Mouse (Mus musculus): ENCODE measurements around the gene Gtf2a2. TPM values are rescaled to one million over a fixed set of nuclear protein-coding genes. Genes with fewer than 3 reads are reported as not detected.

Gene Gtf2a2
- 203 and 205 TPM in 2 replicates for polyA plus RNA-seq (2015; fragmentation: Nextera tagmentation; extraction: Ambion mirVana)

- ATAC-seq (ENCODE audit: low FRiP score): peak; percentile 98
- H3K27ac ChIP-seq: peak within 1 kb of the TSS; percentile 95
- H3K4me1 ChIP-seq (replicated peaks): peaks cover 21% of the 10 kb centered on the region
- H3K9me3 ChIP-seq: no peaks in the 10 kb centered on the region
- H3K4me3 ChIP-seq: peak within 1 kb of the TSS; percentile 86
- peak within 1 kb of the TSS; percentile 90 for H3K9ac ChIP-seq
- no peaks in the 10 kb centered on the region for H3K27me3 ChIP-seq
- under 1% methylated on average over 55 of the region's 57 CpGs for WGBS
- H3K36me3 ChIP-seq: peaks cover 30% of the 10 kb centered on the region
- peak within 1 kb of the TSS; percentile 80 for H3K4me2 ChIP-seq
These were observed at the start of gene Gtf2a2 for GRCm38 (mm10) chr9:70012408-70012901. TSS of gene Gtf2a2 (plus strand) at chr9:70012550.

GRCm38 (mm10) chr9:69964370-69964769, 48.0 kb upstream of the Gtf2a2 start:
- H3K27ac ChIP-seq: no peak overlapping the region
- no peak overlapping the region for H3K9ac ChIP-seq
- H3K36me3 ChIP-seq: no peaks in the 10 kb centered on the region
- H3K4me2 ChIP-seq: no peak overlapping the region
- H3K4me1 ChIP-seq (replicated peaks): no peaks in the 10 kb centered on the region
- H3K4me3 ChIP-seq: no peak overlapping the region
- H3K27me3 ChIP-seq: no peaks in the 10 kb centered on the region
- H3K9me3 ChIP-seq: no peaks in the 10 kb centered on the region; the same call in 1 of the 2 replicates
- ATAC-seq (ENCODE audit: low FRiP score): no peak
- WGBS: 87% methylated on average over 3 of the region's 3 CpGs

GRCm38 (mm10) chr9:69985526-69985925, 26.8 kb upstream of the Gtf2a2 start:
- no peaks in the 10 kb centered on the region for H3K9me3 ChIP-seq
- ATAC-seq (ENCODE audit: low FRiP score): no peak
- WGBS: 70% methylated on average over 1 of the region's 1 CpGs

DNA sequence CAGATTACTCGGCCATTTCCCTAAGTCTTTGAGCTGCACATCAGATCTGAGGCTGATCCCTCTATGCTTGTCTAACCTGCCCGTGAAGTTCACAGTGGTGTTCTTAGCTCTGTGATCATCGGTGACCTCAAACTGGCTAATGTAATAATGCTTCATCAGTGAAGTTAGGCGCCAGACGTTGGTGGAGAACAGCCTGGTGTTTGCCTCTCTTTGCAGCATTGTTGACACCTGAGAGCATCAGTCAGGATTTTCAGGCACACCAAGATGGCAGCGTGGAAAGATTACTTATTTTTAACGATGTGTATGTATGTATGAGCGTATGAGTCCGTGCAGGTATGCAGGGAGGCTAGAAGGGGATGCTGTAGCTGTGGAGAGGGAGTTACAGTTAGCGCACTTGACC, 26.3 kb upstream of the Gtf2a2 start:
- ATAC-seq (ENCODE audit: low FRiP score): no peak
- Histone ChIP-seq H3K9me3 (no peaks in the 10 kb centered on the region), H3K4me2 (no peak overlapping the region), H3K9ac (no peak overlapping the region), H3K27ac (no peak overlapping the region), H3K27me3 (no peaks in the 10 kb centered on the region), H3K36me3 (no peaks in the 10 kb centered on the region), H3K4me1 (replicated peaks) (peaks cover 8% of the 10 kb centered on the region), H3K4me3 (no peak overlapping the region)
- WGBS: 88% methylated on average over 10 of the region's 10 CpGs

More at GRCm38 (mm10) chr9:69985526-69985925, 26.8 kb upstream of the Gtf2a2 start:
- H3K27me3 ChIP-seq: no peaks in the 10 kb centered on the region
- no peak overlapping the region for H3K4me2 ChIP-seq
- no peak overlapping the region for H3K4me3 ChIP-seq
- no peak overlapping the region for H3K9ac ChIP-seq
- H3K36me3 ChIP-seq: no peaks in the 10 kb centered on the region
- H3K4me1 ChIP-seq (replicated peaks): peaks cover 3% of the 10 kb centered on the region
- H3K27ac ChIP-seq: no peak overlapping the region

- Histone ChIP-seq H3K9me3 (no peaks in the 10 kb centered on the region), H3K4me2 (no peak overlapping the region), H3K4me1 (replicated peaks) (peaks cover 13% of the 10 kb centered on the region), H3K4me3 (no peak overlapping the region), H3K27me3 (no peaks in the 10 kb centered on the region), H3K27ac (no peak overlapping the region), H3K36me3 (no peaks in the 10 kb centered on the region), H3K9ac (no peak overlapping the region)
- WGBS: 88% methylated on average over 5 of the region's 5 CpGs
- no peak for ATAC-seq (ENCODE audit: low FRiP score)
These were observed 25.8 kb upstream of the Gtf2a2 start for GRCm38 (mm10) chr9:69986571-69986970.

DNA sequence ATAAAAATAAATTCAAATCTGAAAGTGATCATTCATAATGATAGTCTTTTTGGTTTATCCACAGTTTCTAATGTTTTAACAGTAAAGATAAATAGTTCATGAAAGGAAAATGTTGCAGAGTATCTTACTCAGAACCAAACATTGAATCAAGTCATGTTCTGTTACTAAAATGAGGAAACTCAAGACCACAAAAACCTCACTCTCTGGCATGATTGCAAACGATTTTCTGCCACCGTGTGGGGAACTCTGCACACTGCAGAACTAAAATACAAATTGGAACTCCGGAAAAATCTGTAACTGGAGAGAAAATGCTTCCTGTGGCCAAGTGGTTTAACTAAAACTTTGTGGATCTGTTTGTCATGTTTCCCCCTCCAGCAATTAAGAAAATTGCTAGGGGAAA, 24.8 kb upstream of the Gtf2a2 start:
- Histone ChIP-seq H3K27ac (no peak overlapping the region), H3K9me3 (no peaks in the 10 kb centered on the region), H3K4me3 (no peak overlapping the region), H3K36me3 (peaks cover 5% of the 10 kb centered on the region; the same call in 1 of the 2 replicates), H3K4me2 (no peak overlapping the region), H3K9ac (no peak overlapping the region), H3K4me1 (replicated peaks) (peaks cover 23% of the 10 kb centered on the region), H3K27me3 (no peaks in the 10 kb centered on the region)
- ATAC-seq (ENCODE audit: low FRiP score): no peak
- 1% methylated on average over 3 of the region's 3 CpGs for WGBS

GRCm38 (mm10) chr9:69988706-69989302, 23.5 kb upstream of the Gtf2a2 start:
- peak; percentile 26; the same call in 1 of the 2 replicates for ATAC-seq (ENCODE audit: low FRiP score)
- Histone ChIP-seq H3K27ac (peak overlapping the region; percentile 97), H3K4me1 (replicated peaks) (peaks cover 30% of the 10 kb centered on the region), H3K9ac (peak overlapping the region; percentile 99), H3K9me3 (no peaks in the 10 kb centered on the region), H3K4me3 (peak overlapping the region; percentile 99), H3K27me3 (no peaks in the 10 kb centered on the region), H3K4me2 (peak overlapping the region; percentile 76), H3K36me3 (peaks cover 9% of the 10 kb centered on the region; the same call in 1 of the 2 replicates)
- 42% methylated on average over 16 of the region's 16 CpGs for WGBS

- WGBS: under 1% methylated on average over 57 of the region's 76 CpGs
- H3K4me2 ChIP-seq: peak within 1 kb of the TSS; percentile 76
- peak within 1 kb of the TSS; percentile 99 for H3K4me3 ChIP-seq
- peaks cover 30% of the 10 kb centered on the region for H3K4me1 ChIP-seq (replicated peaks)
- H3K9ac ChIP-seq: peak within 1 kb of the TSS; percentile 99
- H3K9me3 ChIP-seq: no peaks in the 10 kb centered on the region
- ATAC-seq (ENCODE audit: low FRiP score): peak; percentile 93
- peak within 1 kb of the TSS; percentile 97 for H3K27ac ChIP-seq
- H3K27me3 ChIP-seq: no peaks in the 10 kb centered on the region
- H3K36me3 ChIP-seq: peaks cover 9% of the 10 kb centered on the region; the same call in 1 of the 2 replicates
These were observed 22.8 kb upstream of the Gtf2a2 start, which contains the start of gene Bnip2 for GRCm38 (mm10) chr9:69989303-69990121. TSS of gene Bnip2 (plus strand) at chr9:69989466.

DNA sequence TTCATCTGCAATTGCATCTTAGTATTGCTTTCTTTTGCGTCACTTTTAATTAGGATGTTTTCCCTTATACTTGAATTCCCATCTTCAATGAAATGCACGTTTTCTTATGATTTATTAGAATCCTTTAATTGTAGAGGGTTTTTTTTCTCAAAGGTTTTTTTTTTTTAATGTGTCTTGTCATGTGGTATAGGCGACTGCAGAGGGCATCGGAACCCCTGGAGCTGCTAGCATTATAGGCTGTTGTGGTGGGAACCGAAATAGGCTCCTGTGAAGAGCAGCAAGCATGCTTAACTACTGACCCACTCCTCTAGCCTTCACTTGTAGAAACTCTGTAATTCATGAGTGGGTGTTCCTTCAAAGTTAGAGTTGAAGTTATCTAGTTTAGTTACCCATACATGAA, 22.0 kb upstream of the Gtf2a2 start:
- peak overlapping the region; percentile 99 for H3K9ac ChIP-seq
- peak overlapping the region; percentile 76 for H3K4me2 ChIP-seq
- WGBS: 13% methylated on average over 5 of the region's 5 CpGs
- peak overlapping the region; percentile 97; the same call in 1 of the 2 replicates for H3K27ac ChIP-seq
- H3K9me3 ChIP-seq: no peaks in the 10 kb centered on the region
- H3K27me3 ChIP-seq: no peaks in the 10 kb centered on the region
- H3K36me3 ChIP-seq: peaks cover 12% of the 10 kb centered on the region; the same call in 1 of the 2 replicates
- H3K4me3 ChIP-seq: peak overlapping the region; percentile 99
- peaks cover 30% of the 10 kb centered on the region for H3K4me1 ChIP-seq (replicated peaks)
- no peak for ATAC-seq (ENCODE audit: low FRiP score)

DNA sequence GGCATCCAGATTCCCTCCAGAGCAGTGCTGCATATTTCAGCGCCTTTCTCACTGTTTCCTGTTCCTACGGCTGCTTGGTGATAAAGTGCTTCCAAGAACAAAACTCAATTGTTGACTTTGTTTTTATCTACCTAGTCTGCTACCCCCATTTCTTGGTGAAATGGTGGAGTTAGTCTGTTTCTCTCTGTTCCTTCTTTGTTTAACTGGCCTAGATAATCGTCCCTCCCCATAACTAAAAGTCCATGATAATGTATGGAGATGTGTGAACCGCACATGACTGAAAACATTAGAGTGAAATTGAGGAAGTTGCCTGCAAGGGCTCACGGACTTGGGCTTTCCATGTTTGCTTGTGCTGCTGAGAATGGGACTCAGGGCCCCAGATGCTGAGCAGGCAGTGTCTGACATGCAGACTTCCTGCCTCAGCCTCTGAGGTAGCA, 19.5 kb upstream of the Gtf2a2 start:
- H3K27me3 ChIP-seq: no peaks in the 10 kb centered on the region
- peaks cover 32% of the 10 kb centered on the region for H3K36me3 ChIP-seq
- WGBS: 85% methylated on average over 5 of the region's 5 CpGs

DNA sequence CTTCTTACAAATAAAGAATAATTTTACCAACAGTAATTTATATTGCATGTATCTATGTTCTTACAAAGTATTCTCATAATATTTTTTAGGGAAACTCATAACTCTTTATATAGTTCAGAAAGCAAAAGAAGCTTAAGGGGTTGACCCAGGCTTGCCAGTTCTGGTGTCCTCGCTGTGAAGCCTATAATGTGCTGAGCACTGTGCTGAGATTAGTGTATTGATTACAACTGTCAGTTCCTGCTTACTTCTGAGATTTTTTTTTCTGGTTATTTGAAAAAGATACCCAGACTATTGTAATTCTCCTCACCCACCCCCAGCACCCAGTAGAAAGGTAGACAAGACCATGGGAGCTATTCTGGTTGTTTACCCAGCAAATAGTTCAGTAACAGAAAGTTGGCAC, 18.9 kb upstream of the Gtf2a2 start:
- no peaks in the 10 kb centered on the region for H3K27me3 ChIP-seq
- WGBS: 77% methylated on average over 1 of the region's 1 CpGs
- no peaks in the 10 kb centered on the region for H3K9me3 ChIP-seq
- peaks cover 38% of the 10 kb centered on the region for H3K36me3 ChIP-seq
- H3K4me1 ChIP-seq (replicated peaks): peaks cover 30% of the 10 kb centered on the region
- H3K27ac ChIP-seq: no peak overlapping the region
- H3K4me2 ChIP-seq: no peak overlapping the region
- no peak overlapping the region for H3K9ac ChIP-seq
- H3K4me3 ChIP-seq: no peak overlapping the region
- no peak for ATAC-seq (ENCODE audit: low FRiP score)

More for the DNA sequence above, 19.5 kb upstream of the Gtf2a2 start:
- Histone ChIP-seq H3K27ac (no peak overlapping the region), H3K9me3 (no peaks in the 10 kb centered on the region), H3K4me3 (no peak overlapping the region), H3K9ac (no peak overlapping the region), H3K4me1 (replicated peaks) (peaks cover 30% of the 10 kb centered on the region), H3K4me2 (no peak overlapping the region)
- ATAC-seq (ENCODE audit: low FRiP score): no peak

- no peak overlapping the region for H3K27ac ChIP-seq
- no peaks in the 10 kb centered on the region for H3K9me3 ChIP-seq
- whole genome bisulfite sequencing: 98% methylated on average over 5 of the region's 5 CpGs
- H3K36me3 ChIP-seq: peaks cover 49% of the 10 kb centered on the region
- H3K9ac ChIP-seq: no peak overlapping the region
- H3K4me1 ChIP-seq (replicated peaks): peaks cover 30% of the 10 kb centered on the region
- ATAC-seq (ENCODE audit: low FRiP score): no peak
- H3K4me2 ChIP-seq: no peak overlapping the region
- H3K4me3 ChIP-seq: no peak overlapping the region
- H3K27me3 ChIP-seq: no peaks in the 10 kb centered on the region
These were observed 17.8 kb upstream of the Gtf2a2 start for GRCm38 (mm10) chr9:69994547-69994946.

Data from hindbrain, embryonic 13.5 days (tissue).